Mouse (Mus musculus) kidney, adult 2 months (tissue): ENCODE measurements around the gene Rap1gds1. TPM values are rescaled to one million over a fixed set of nuclear protein-coding genes. Genes with fewer than 3 reads are reported as not detected.

Experiments used
- DNase-seq: peaks from one replicate; pipeline ENCODE4 v3.0.0; 2021
- H3K27ac ChIP-seq: fragments of 200-500 bp; 2 replicates; pipeline ENCODE4 v1.5.1; 2012; ENCODE audit warnings: low read depth, low read length, control low read depth, inconsistent platforms; ENCODE audit not compliant: insufficient read depth
- H3K27me3 ChIP-seq: fragments of 200-500 bp; replicated peaks from 2 replicates; pipeline ENCODE4 v1.6.1; 2012; ENCODE audit warnings: mild to moderate bottlenecking, moderate library complexity, low read length, inconsistent platforms; ENCODE audit not compliant: control insufficient read depth, insufficient read depth
- H3K36me3 ChIP-seq: fragments of 200-500 bp; 2 replicates; pipeline ENCODE4 v1.6.1; 2012; ENCODE audit warnings: mild to moderate bottlenecking, moderate library complexity, low read length, inconsistent platforms; ENCODE audit not compliant: control insufficient read depth, insufficient read depth
- H3K4me1 ChIP-seq: fragments of 200-500 bp; 2 replicates; pipeline ENCODE4 v1.6.1; 2011; ENCODE audit warnings: low read length; ENCODE audit not compliant: control insufficient read depth, insufficient read depth
- H3K4me3 ChIP-seq: fragments of 200-500 bp; 2 replicates; pipeline ENCODE4 v1.5.1; 2011; ENCODE audit warnings: mild to moderate bottlenecking, low read depth, low read length, control low read depth; ENCODE audit not compliant: insufficient read depth
- CTCF ChIP-seq: fragments of 200-500 bp; conservative IDR thresholded peaks from 2 replicates; pipeline ENCODE4 v1.5.1; 2011; ENCODE audit warnings: low read depth, mild to moderate bottlenecking, control low read depth, low read length, moderate library complexity, mixed read lengths; ENCODE audit not compliant: insufficient read depth, insufficient read length
- POLR2A ChIP-seq: fragments of 200-500 bp; IDR thresholded peaks from one replicate; pipeline ENCODE4 v1.6.1; 2011; ENCODE audit warnings: low read depth, low read length, control low read depth
- WGBS: fragments of 180-500 bp; shearing (Covaris S2); methylation state at CpG from one replicate; pipeline ENCODE4 v1.1.7; 2018; 5-methylcytosine and 5-hydroxymethylcytosine counted together
- polyA plus RNA-seq: library from polyadenylated mRNA; depleted of rRNA; stranded (reverse); fragments of >200 nt; gene quantifications from 2 replicates; pipeline ENCODE4 v1.2.3, GENCODE M21; 2012

The Rap1gds1 gene
- polyA plus RNA-seq, 1 experiment = 26.2 TPM

GRCm38 (mm10) chr3:138897500-138897899, 177.5 kb downstream of the Rap1gds1 start:
- WGBS = 93% methylated on average over 11 of the region's 11 CpGs
- H3K4me3 ChIP-seq = no peak overlapping the region
- no peak overlapping the region for H3K27ac ChIP-seq
- no peaks in the 10 kb centered on the region for H3K36me3 ChIP-seq
- no peak for TF ChIP-seq POLR2A
- TF ChIP-seq CTCF = no peak
- no peaks in the 10 kb centered on the region for H3K4me1 ChIP-seq
- H3K27me3 ChIP-seq = no peaks in the 10 kb centered on the region
- DNase-seq = no peak

GRCm38 (mm10) chr3:138893520-138893919, 181.5 kb downstream of the Rap1gds1 start:
- Histone ChIP-seq H3K4me3 (no peak overlapping the region), H3K4me1 (no peaks in the 10 kb centered on the region), H3K27ac (no peak overlapping the region), H3K36me3 (no peaks in the 10 kb centered on the region), H3K27me3 (no peaks in the 10 kb centered on the region)
- DNase-seq = no peak
- TF ChIP-seq POLR2A (no peak), CTCF (no peak)
- WGBS = 51% methylated on average over 5 of the region's 5 CpGs

GRCm38 (mm10) chr3:138889769-138890295, 185.2 kb downstream of the Rap1gds1 start:
- Histone ChIP-seq H3K4me3 (no peak overlapping the region), H3K27me3 (no peaks in the 10 kb centered on the region), H3K4me1 (no peaks in the 10 kb centered on the region), H3K36me3 (no peaks in the 10 kb centered on the region), H3K27ac (no peak overlapping the region)
- DNase-seq = no peak
- WGBS = 82% methylated on average over 10 of the region's 10 CpGs
- no peak for TF ChIP-seq CTCF
- no peak for TF ChIP-seq POLR2A

GRCm38 (mm10) chr3:138889214-138889613, 185.8 kb downstream of the Rap1gds1 start:
- no peaks in the 10 kb centered on the region for H3K4me1 ChIP-seq
- no peak for DNase-seq
- 37% methylated on average over 4 of the region's 4 CpGs for WGBS
- H3K4me3 ChIP-seq = no peak overlapping the region
- no peaks in the 10 kb centered on the region for H3K27me3 ChIP-seq
- no peak overlapping the region for H3K27ac ChIP-seq
- H3K36me3 ChIP-seq = no peaks in the 10 kb centered on the region
- TF ChIP-seq CTCF (no peak), POLR2A (no peak)

GRCm38 (mm10) chr3:138886121-138886520, 188.9 kb downstream of the Rap1gds1 start:
- no peaks in the 10 kb centered on the region for H3K4me1 ChIP-seq
- H3K36me3 ChIP-seq = no peaks in the 10 kb centered on the region
- WGBS = 82% methylated on average over 5 of the region's 5 CpGs
- no peak for TF ChIP-seq POLR2A
- no peak for TF ChIP-seq CTCF
- no peaks in the 10 kb centered on the region for H3K27me3 ChIP-seq
- no peak overlapping the region for H3K4me3 ChIP-seq
- DNase-seq = no peak
- no peak overlapping the region for H3K27ac ChIP-seq

- TF ChIP-seq POLR2A (no peak), CTCF (no peak)
- H3K4me1 ChIP-seq = no peaks in the 10 kb centered on the region
- no peaks in the 10 kb centered on the region for H3K27me3 ChIP-seq
- DNase-seq = no peak
- no peaks in the 10 kb centered on the region for H3K36me3 ChIP-seq
- H3K4me3 ChIP-seq = no peak overlapping the region
- WGBS = 78% methylated on average over 6 of the region's 6 CpGs
- no peak overlapping the region for H3K27ac ChIP-seq
These were observed 193.2 kb downstream of the Rap1gds1 start for GRCm38 (mm10) chr3:138881725-138882347.

DNA sequence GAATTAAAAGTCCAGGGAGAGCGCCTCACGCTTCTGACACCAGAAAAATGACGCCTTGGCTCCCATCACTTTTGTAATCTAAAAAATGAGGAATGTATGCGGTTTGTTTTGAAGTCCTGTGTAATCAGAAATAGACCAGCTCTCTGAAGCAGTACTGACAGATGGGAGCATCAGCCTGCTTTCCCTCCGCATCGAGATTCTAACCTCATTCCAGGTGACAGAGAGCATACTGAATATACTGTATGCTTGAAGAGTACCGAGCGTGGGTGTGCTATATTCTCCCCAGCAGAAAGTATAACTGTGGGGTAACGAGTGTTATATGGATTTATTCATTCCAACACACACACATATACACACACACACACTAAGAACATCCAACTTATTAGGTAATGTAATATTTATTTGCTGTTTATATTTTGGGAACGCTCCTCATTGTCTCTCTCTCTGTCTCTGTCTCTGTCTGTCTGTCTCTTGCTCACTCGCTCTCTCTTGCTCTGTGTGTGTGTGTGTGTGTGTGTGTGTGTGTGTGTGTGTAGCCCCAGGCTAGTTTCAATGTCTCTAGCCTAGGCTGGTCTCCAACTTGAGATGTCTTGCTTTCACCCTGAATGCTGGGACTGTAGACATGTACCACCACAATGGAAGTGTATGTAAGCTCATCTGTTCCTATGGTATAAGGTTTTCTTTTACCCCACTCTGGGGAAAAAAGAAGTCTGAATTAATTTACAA, 193.8 kb downstream of the Rap1gds1 start:
- no peak overlapping the region for H3K27ac ChIP-seq
- WGBS = 98% methylated on average over 11 of the region's 11 CpGs
- H3K36me3 ChIP-seq = no peaks in the 10 kb centered on the region
- TF ChIP-seq CTCF (no peak), POLR2A (no peak)
- no peak for DNase-seq
- H3K27me3 ChIP-seq = no peaks in the 10 kb centered on the region
- H3K4me3 ChIP-seq = no peak overlapping the region
- H3K4me1 ChIP-seq = no peaks in the 10 kb centered on the region
